Mouse (Mus musculus) intestine, embryonic 16.5 days (tissue): Measurements from ENCODE around the gene Cyp19a1. TPM values are rescaled to one million over a fixed set of nuclear protein-coding genes. Genes with fewer than 3 reads are reported as not detected.
A peak's percentile ranks its signal among the peaks of the same experiment; 100 is the strongest.

ENCODE experiments used
- ATAC-seq: fragments of 200-750 bp; cut with Nextera tagmentation; 2 replicates; pipeline ENCODE4 v1.8.0; 2017; ENCODE audit warnings: moderate TSS enrichment, moderate library complexity
- H3K27ac ChIP-seq: fragments of 300-500 bp; sonication (generic); 2 replicates; pipeline ENCODE4 v1.5.1; 2014; ENCODE audit warnings: mild to moderate bottlenecking, low read length
- H3K27me3 ChIP-seq: fragments of 300-500 bp; sonication (generic); replicated peaks from 2 replicates; pipeline ENCODE4 v1.6.1; 2014; ENCODE audit warnings: low read length, control low read depth, mixed read lengths; ENCODE audit not compliant: control insufficient read depth, insufficient read depth
- H3K36me3 ChIP-seq: fragments of 300-500 bp; sonication (generic); 2 replicates; pipeline ENCODE4 v1.6.1; 2014; ENCODE audit warnings: low read length, control low read depth; ENCODE audit not compliant: control insufficient read depth, insufficient read depth
- H3K4me1 ChIP-seq: fragments of 300-500 bp; sonication (generic); 2 replicates; pipeline ENCODE4 v1.6.1; 2014; ENCODE audit warnings: low read length, control low read depth, mixed read lengths; ENCODE audit not compliant: control insufficient read depth, insufficient read depth
- H3K4me2 ChIP-seq: fragments of 300-500 bp; sonication (generic); 2 replicates; pipeline ENCODE4 v1.6.1; 2014; ENCODE audit warnings: low read depth, low read length, control low read depth
- H3K4me3 ChIP-seq: fragments of 300-500 bp; sonication (generic); 2 replicates; pipeline ENCODE4 v1.5.1; 2014; ENCODE audit warnings: mild to moderate bottlenecking, low read length
- H3K9ac ChIP-seq: fragments of 300-500 bp; sonication (generic); 2 replicates; pipeline ENCODE4 v1.6.1; 2014; ENCODE audit warnings: low read depth, low read length
- H3K9me3 ChIP-seq: fragments of 300-500 bp; sonication (generic); 2 replicates; pipeline ENCODE4 v1.6.1; 2016; ENCODE audit warnings: low read length, control low read depth; ENCODE audit not compliant: control insufficient read depth
- WGBS: fragments of 180-500 bp; shearing (Covaris S2); extraction: QIAGEN DNeasy Blood & Tissue Kit; methylation state at CpG from one replicate; pipeline ENCODE4 v1.1.7; 2014; 5-methylcytosine and 5-hydroxymethylcytosine counted together
- polyA plus RNA-seq: library from polyadenylated mRNA; unstranded; fragments of >200 nt; fragmentation: Nextera tagmentation; extraction: Ambion mirVana; gene quantifications from 2 replicates; pipeline ENCODE4 v1.2.1, GENCODE M21; 2015

Gene Cyp19a1
- polyA plus RNA-seq: not detected in 2 replicates

DNA sequence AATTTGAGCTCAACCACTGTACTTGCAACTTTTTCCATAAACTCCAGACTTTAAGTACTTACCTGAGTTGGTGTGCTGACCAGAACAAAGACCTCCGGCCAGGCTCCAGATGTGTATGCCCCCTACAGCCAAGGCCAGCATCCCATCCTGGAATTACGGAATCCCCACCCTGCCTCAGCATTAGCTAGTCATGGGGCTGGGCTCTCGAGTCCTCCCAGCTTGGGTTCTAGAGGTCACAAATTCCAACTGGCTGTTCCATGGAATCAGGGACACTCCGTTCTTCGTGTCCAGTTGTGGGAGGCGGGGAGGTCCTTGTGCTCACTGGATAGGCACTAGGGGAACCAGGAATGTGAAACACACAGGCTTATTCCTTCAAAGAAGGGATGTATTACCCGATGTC is at the start of gene Cyp19a1:
Cyp19a1 (minus strand) TSS at position 101 of the 400 bp plus-strand sequence.
- Histone ChIP-seq H3K4me2 (no peak within 1 kb of the TSS), H3K27me3 (no peaks in the 10 kb centered on the region), H3K4me3 (no peak within 1 kb of the TSS), H3K9me3 (no peaks in the 10 kb centered on the region), H3K36me3 (no peaks in the 10 kb centered on the region), H3K4me1 (no peaks in the 10 kb centered on the region), H3K27ac (no peak within 1 kb of the TSS), H3K9ac (no peak within 1 kb of the TSS)
- 84% methylated on average over 7 of the region's 7 CpGs for WGBS
- ATAC-seq: no peak

- H3K9ac ChIP-seq: no peak overlapping the region
- no peaks in the 10 kb centered on the region for H3K9me3 ChIP-seq
- WGBS: 74% methylated on average over 9 of the region's 9 CpGs
- no peaks in the 10 kb centered on the region for H3K27me3 ChIP-seq
- no peak overlapping the region for H3K27ac ChIP-seq
- no peak for ATAC-seq
- no peak overlapping the region for H3K4me3 ChIP-seq
- H3K4me1 ChIP-seq: no peaks in the 10 kb centered on the region
- no peaks in the 10 kb centered on the region for H3K36me3 ChIP-seq
- no peak overlapping the region for H3K4me2 ChIP-seq
Observed at GRCm38 (mm10) chr9:54316363-54316762, 48.5 kb upstream of the Cyp19a1 start.

- Histone ChIP-seq H3K27me3 (no peaks in the 10 kb centered on the region), H3K36me3 (no peaks in the 10 kb centered on the region), H3K4me2 (no peak overlapping the region), H3K4me3 (no peak overlapping the region), H3K4me1 (no peaks in the 10 kb centered on the region), H3K9ac (no peak overlapping the region), H3K27ac (no peak overlapping the region), H3K9me3 (no peaks in the 10 kb centered on the region)
- ATAC-seq: no peak
- 79% methylated on average over 2 of the region's 2 CpGs for WGBS
Observed at GRCm38 (mm10) chr9:54308751-54309358, 40.9 kb upstream of the Cyp19a1 start.

DNA sequence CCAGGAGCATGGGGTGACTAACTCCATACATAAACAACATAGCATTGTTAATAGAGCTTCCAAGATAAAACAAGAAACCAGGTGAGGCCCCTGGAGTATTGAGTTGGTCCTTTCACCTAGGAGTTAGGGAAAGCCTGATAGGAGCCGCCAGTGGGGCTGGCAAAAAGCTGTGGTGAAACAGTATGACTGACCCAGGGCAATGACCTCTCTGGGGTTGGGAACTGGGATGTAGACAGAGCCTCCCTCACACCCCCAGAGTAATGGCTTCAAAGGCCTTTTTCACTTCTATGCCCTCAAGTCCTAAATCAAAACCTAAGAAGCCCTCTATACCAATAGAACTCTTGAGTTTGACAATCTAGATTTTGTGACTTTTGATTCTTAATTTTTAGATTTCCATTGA is 40.3 kb upstream of the Cyp19a1 start:
- Histone ChIP-seq H3K9ac (no peak overlapping the region), H3K9me3 (no peaks in the 10 kb centered on the region), H3K4me2 (no peak overlapping the region), H3K27me3 (no peaks in the 10 kb centered on the region), H3K27ac (no peak overlapping the region), H3K4me3 (no peak overlapping the region), H3K4me1 (no peaks in the 10 kb centered on the region), H3K36me3 (no peaks in the 10 kb centered on the region)
- 67% methylated on average over 1 of the region's 1 CpGs for WGBS
- no peak for ATAC-seq

DNA sequence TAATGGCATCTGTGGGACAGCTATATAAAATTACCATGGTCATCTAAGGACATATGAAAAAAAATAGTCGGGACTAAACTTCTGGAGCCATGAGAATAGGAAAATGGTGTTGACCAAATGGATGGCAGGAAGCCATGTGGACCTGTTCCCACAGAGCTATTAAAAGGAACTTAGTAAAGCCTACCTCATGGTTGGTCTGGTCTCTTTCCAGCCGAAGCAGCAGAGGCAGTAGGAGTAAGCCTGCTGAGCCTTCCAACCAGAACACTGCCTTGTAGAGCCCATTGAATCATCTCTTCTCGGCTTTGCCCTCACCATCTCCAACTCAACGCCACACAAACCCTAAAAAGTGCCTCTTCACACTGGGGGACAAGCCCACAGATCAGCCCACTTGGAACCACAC is 33.3 kb upstream of the Cyp19a1 start:
- Histone ChIP-seq H3K9ac (no peak overlapping the region), H3K4me3 (no peak overlapping the region), H3K9me3 (no peaks in the 10 kb centered on the region), H3K27ac (no peak overlapping the region), H3K36me3 (no peaks in the 10 kb centered on the region), H3K27me3 (no peaks in the 10 kb centered on the region), H3K4me2 (no peak overlapping the region), H3K4me1 (no peaks in the 10 kb centered on the region)
- WGBS: 84% methylated on average over 4 of the region's 4 CpGs
- no peak for ATAC-seq

DNA sequence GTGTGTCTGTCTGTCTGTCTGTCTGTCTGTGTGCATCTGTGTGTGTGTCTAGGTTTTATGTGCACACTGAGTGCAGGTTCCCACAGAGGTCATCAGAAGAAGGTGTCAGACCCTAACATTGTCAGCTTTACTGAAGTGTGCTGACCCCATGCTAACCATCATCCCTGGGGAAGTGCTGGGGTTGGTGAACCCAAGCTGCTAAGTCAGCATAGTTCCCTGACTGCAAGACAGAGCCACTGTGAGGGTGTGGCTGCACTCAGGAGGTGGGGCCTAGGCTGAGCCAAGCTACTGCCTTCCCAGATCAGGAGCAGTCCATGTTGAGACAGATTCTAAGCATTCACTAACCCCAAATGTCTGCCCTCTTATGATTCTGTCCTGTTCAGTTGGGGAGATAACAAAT is 31.9 kb upstream of the Cyp19a1 start:
- Histone ChIP-seq H3K27ac (no peak overlapping the region), H3K36me3 (no peaks in the 10 kb centered on the region), H3K4me3 (no peak overlapping the region), H3K27me3 (no peaks in the 10 kb centered on the region), H3K9me3 (no peaks in the 10 kb centered on the region), H3K9ac (no peak overlapping the region), H3K4me2 (no peak overlapping the region), H3K4me1 (no peaks in the 10 kb centered on the region)
- ATAC-seq: no peak

DNA sequence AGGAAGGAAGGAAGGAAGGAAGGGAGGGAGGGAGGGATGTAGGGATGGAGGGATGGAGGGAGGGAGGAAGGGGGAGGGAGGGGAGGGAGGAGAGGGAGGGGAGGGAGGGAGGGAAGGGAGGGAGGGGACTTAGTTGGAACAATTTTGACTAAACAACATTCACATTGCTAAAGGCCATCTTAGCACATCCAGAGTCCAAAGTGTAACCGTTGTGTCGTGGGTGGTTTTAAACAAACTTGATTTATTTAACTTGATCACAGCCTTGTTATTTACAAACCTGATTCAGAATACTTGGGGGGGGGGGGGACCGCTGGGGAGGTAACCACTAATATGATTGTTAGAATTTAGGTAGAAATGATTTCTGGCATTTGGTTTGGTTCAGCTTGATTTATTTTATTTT is 31.5 kb upstream of the Cyp19a1 start:
- 39% methylated on average over 3 of the region's 3 CpGs for WGBS
- H3K27me3 ChIP-seq: no peaks in the 10 kb centered on the region
- no peaks in the 10 kb centered on the region for H3K9me3 ChIP-seq
- H3K9ac ChIP-seq: no peak overlapping the region
- no peak overlapping the region for H3K4me2 ChIP-seq
- no peak for ATAC-seq
- no peaks in the 10 kb centered on the region for H3K36me3 ChIP-seq
- no peaks in the 10 kb centered on the region for H3K4me1 ChIP-seq
- H3K4me3 ChIP-seq: no peak overlapping the region
- no peak overlapping the region for H3K27ac ChIP-seq

DNA sequence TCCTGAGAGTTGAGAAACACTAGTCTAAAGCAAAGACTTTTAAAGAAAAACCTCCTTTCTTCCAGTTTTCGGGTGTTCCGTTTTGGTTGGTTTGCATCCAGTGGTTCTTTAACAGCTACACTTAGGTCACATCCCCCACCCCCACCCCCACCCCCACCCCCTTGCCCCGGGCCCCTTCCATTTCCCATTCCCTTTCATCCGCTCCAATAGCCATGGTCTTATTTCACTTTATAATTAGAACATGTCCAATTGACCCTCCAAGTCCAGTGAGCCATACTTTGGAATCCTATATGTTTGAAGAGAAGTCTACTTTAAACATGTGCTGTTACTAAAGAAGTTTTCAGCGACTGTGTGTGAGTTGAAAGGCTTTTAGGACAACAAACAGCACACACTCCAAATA is 19.9 kb upstream of the Cyp19a1 start:
- ATAC-seq: no peak
- H3K9me3 ChIP-seq: no peaks in the 10 kb centered on the region
- H3K27ac ChIP-seq: no peak overlapping the region
- no peaks in the 10 kb centered on the region for H3K36me3 ChIP-seq
- H3K4me3 ChIP-seq: no peak overlapping the region
- H3K27me3 ChIP-seq: peaks cover 22% of the 10 kb centered on the region
- H3K4me1 ChIP-seq: no peaks in the 10 kb centered on the region
- 68% methylated on average over 5 of the region's 5 CpGs for WGBS
- H3K4me2 ChIP-seq: no peak overlapping the region
- H3K9ac ChIP-seq: no peak overlapping the region

DNA sequence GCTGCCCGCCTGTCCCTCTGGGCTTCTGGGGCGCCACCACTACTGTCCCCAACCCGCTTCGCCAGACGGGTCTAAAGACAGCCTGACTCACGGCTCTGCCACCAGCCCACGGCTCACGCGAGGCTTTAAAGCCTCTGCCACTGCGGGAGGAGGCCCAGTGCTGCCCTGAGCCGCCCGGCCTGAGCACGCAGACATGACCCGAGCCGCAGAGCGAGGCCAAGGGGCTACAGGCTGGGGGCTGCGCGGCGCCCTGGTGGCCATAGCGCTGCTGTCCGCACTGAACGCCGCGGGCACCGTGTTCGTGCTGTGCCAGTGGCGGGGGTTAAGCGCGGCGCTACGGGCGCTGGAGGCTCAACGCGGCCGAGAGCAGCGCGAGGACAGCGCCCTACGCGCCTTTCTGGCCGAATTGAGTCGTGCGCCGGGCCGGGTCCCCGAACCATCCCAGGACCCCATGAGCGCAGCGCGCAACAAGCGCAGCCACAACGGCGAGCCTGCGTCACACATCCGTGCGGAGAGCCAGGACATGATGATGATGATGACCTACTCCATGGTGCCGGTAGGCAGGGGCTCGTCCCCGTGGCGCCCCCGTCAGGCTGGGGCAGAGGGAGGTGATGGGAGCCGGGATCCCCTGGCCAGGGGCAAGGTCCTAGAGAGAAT is 18.5 kb upstream of the Cyp19a1 start, which contains the start of gene Gldn:
Gldn (plus strand) TSS at position 156 of the 657 bp plus-strand sequence.
- Histone ChIP-seq H3K9ac (0 out of 2 replicates have a peak within 1 kb of the TSS, but pooled peaks have one; percentile 3), H3K9me3 (no peaks in the 10 kb centered on the region), H3K4me1 (no peaks in the 10 kb centered on the region), H3K36me3 (no peaks in the 10 kb centered on the region), H3K27ac (no peak within 1 kb of the TSS), H3K4me3 (peak within 1 kb of the TSS; percentile 37), H3K27me3 (peaks cover 22% of the 10 kb centered on the region), H3K4me2 (peak within 1 kb of the TSS; percentile 55)
- ATAC-seq: no peak
- 3% methylated on average over 57 of the region's 61 CpGs for WGBS
